Mouse (Mus musculus): Measurements from ENCODE around the gene Fmo5. TPM values are rescaled to one million over a fixed set of nuclear protein-coding genes. Genes with fewer than 3 reads are reported as not detected.
A peak's percentile ranks its signal among the peaks of the same experiment; 100 is the strongest.

Gene Fmo5
- polyA plus RNA-seq, 2 experiments from 2014 or later, result 7.0 TPM

GRCm38 (mm10) chr3:97633456-97633855, 4.9 kb downstream of the Fmo5 start:
- ATAC-seq, result no peak

- no peak for ATAC-seq
Measured at GRCm38 (mm10) chr3:97634288-97634761, 5.7 kb downstream of the Fmo5 start.

- no peak for ATAC-seq
Measured at GRCm38 (mm10) chr3:97641396-97641795, 12.8 kb downstream of the Fmo5 start.

GRCm38 (mm10) chr3:97642001-97642400, 13.4 kb downstream of the Fmo5 start:
- no peak for ATAC-seq

- no peak for ATAC-seq
Measured at GRCm38 (mm10) chr3:97648518-97648917, 19.9 kb downstream of the Fmo5 start.

- ATAC-seq, result no peak
Measured at GRCm38 (mm10) chr3:97649022-97649421, 20.4 kb downstream of the Fmo5 start.

GRCm38 (mm10) chr3:97649469-97649868, 20.9 kb downstream of the Fmo5 start:
- ATAC-seq, result no peak

GRCm38 (mm10) chr3:97651604-97652003, 23.0 kb downstream of the Fmo5 start:
- no peak for ATAC-seq

- no peak for ATAC-seq
Measured at GRCm38 (mm10) chr3:97653781-97654180, 25.2 kb downstream of the Fmo5 start.

GRCm38 (mm10) chr3:97654901-97655300, 26.3 kb downstream of the Fmo5 start:
- ATAC-seq, result no peak

- ATAC-seq, result peak; percentile 84
Measured at GRCm38 (mm10) chr3:97657655-97658411, 29.2 kb downstream of the Fmo5 start, which contains the start of gene Prkab2. Prkab2 (plus strand) TSS chr3:97658193.

- ATAC-seq, result peak; percentile 47
Measured at GRCm38 (mm10) chr3:97658426-97659193, 30.0 kb downstream of the Fmo5 start.

GRCm38 (mm10) chr3:97659746-97660145, 31.1 kb downstream of the Fmo5 start:
- ATAC-seq, result no peak

- ATAC-seq, result no peak
Measured at GRCm38 (mm10) chr3:97661206-97661605, 32.6 kb downstream of the Fmo5 start.

GRCm38 (mm10) chr3:97665525-97665924, 36.9 kb downstream of the Fmo5 start:
- ATAC-seq, result no peak

GRCm38 (mm10) chr3:97666154-97666553, 37.5 kb downstream of the Fmo5 start:
- no peak for ATAC-seq

- ATAC-seq, result no peak
Measured at GRCm38 (mm10) chr3:97667093-97667675, 38.6 kb downstream of the Fmo5 start.

- ATAC-seq, result no peak
Measured at GRCm38 (mm10) chr3:97674644-97675110, 46.1 kb downstream of the Fmo5 start, which contains the start of gene Gm17651. Gm17651 (minus strand) TSS chr3:97674694.

- no peak for ATAC-seq
Measured at GRCm38 (mm10) chr3:97676126-97676525, 47.5 kb downstream of the Fmo5 start.

GRCm38 (mm10) chr3:97678416-97678815, 49.8 kb downstream of the Fmo5 start:
- no peak for ATAC-seq

- peak; percentile 79 for ATAC-seq
Measured at GRCm38 (mm10) chr3:97680631-97681320, 52.2 kb downstream of the Fmo5 start.

All from activated CD4-positive, CD25-positive, alpha-beta regulatory T cell, adult 4 months (primary cell).